Mouse (Mus musculus): Measurements from ENCODE around the gene Adgrg7.
A peak's percentile ranks its signal among the peaks of the same experiment; 100 is the strongest.

The Adgrg7 gene

GRCm38 (mm10) chr16:56715608-56716007 is 80.0 kb downstream of the Adgrg7 start:
- ATAC-seq (ENCODE audit: low TSS enrichment), result no peak

GRCm38 (mm10) chr16:56710071-56710470 is 85.6 kb downstream of the Adgrg7 start:
- no peak for ATAC-seq (ENCODE audit: low TSS enrichment)

- ATAC-seq (ENCODE audit: low TSS enrichment), result no peak
Measured at GRCm38 (mm10) chr16:56705731-56706130, 89.9 kb downstream of the Adgrg7 start.

- no peak for ATAC-seq (ENCODE audit: low TSS enrichment)
Measured at GRCm38 (mm10) chr16:56700898-56701297, 94.8 kb downstream of the Adgrg7 start.

- ATAC-seq (ENCODE audit: low TSS enrichment), result no peak
Measured at GRCm38 (mm10) chr16:56696448-56696847, 99.2 kb downstream of the Adgrg7 start.

GRCm38 (mm10) chr16:56690715-56691114 is 104.9 kb downstream of the Adgrg7 start:
- no peak for ATAC-seq (ENCODE audit: low TSS enrichment)

- peak; percentile 81 for ATAC-seq (ENCODE audit: low TSS enrichment)
Measured at GRCm38 (mm10) chr16:56686747-56687146, 108.9 kb downstream of the Adgrg7 start.

- no peak for ATAC-seq (ENCODE audit: low TSS enrichment)
Measured at GRCm38 (mm10) chr16:56681010-56681645, 114.5 kb downstream of the Adgrg7 start.

- peak; percentile 99 for ATAC-seq (ENCODE audit: low TSS enrichment)
Measured at GRCm38 (mm10) chr16:56677146-56677545, 118.5 kb downstream of the Adgrg7 start.

All from frontal cortex, adult (tissue).